Mouse (Mus musculus) lung, adult 2 months (tissue): Measurements from ENCODE around the gene Gpcpd1. TPM values are rescaled to one million over a fixed set of nuclear protein-coding genes. Genes with fewer than 3 reads are reported as not detected.
A peak's percentile ranks its signal among the peaks of the same experiment; 100 is the strongest.
"Not testable (repeated sequence)": the region's sequence is repeated elsewhere in the genome, so short reads cannot be mapped to it uniquely, and the experiment has no call there.

Experiments
- DNase-seq: peaks from one replicate; pipeline ENCODE4 v3.0.0; 2022
- H3K4me1 ChIP-seq: fragments of 200-500 bp; 2 replicates; pipeline ENCODE4 v1.6.1; 2011; ENCODE audit warnings: low read length; ENCODE audit not compliant: control insufficient read depth, insufficient read depth
- H3K4me3 ChIP-seq: fragments of 200-500 bp; replicated peaks from 2 replicates; pipeline ENCODE3; 2011; ENCODE audit warnings: low read depth, mild to moderate bottlenecking, control low read depth, low read length; ENCODE audit errors: extremely low read depth
- CTCF ChIP-seq: fragments of 200-500 bp; IDR thresholded peaks from 2 replicates; pipeline ENCODE4 v1.5.1; 2011; ENCODE audit warnings: mild to moderate bottlenecking, low read length, control low read depth; ENCODE audit not compliant: insufficient read depth
- POLR2A ChIP-seq: fragments of 200-500 bp; IDR thresholded peaks from 2 replicates; pipeline ENCODE4 v1.6.1; 2011; ENCODE audit warnings: low read depth, mild to moderate bottlenecking, control low read depth, low read length, borderline replicate concordance; ENCODE audit errors: extremely low read depth
- WGBS: fragments of 180-500 bp; shearing (Covaris S2); methylation state at CpG from one replicate; pipeline ENCODE4 v1.1.7; 2018; 5-methylcytosine and 5-hydroxymethylcytosine counted together
- polyA plus RNA-seq: library from polyadenylated mRNA; depleted of rRNA; stranded (reverse); fragments of >200 nt; gene quantifications from 2 replicates; pipeline ENCODE4 v1.2.3, GENCODE M21; 2012

The Gpcpd1 gene
- polyA plus RNA-seq, 1 experiment: 12.4 TPM

GRCm38 (mm10) chr2:132592126-132592525, 4.6 kb upstream of the Gpcpd1 start:
- no peaks in the 10 kb centered on the region for H3K4me1 ChIP-seq
- no peak overlapping the region for H3K4me3 ChIP-seq
- WGBS: 90% methylated on average over 3 of the region's 3 CpGs
- DNase-seq: no peak
- no peak for TF ChIP-seq POLR2A
- no peak for TF ChIP-seq CTCF

GRCm38 (mm10) chr2:132591579-132591978, 4.0 kb upstream of the Gpcpd1 start:
- not testable (repeated sequence) for H3K4me3 ChIP-seq, DNase-seq, H3K4me1 ChIP-seq
- 78% methylated on average over 3 of the region's 3 CpGs for WGBS

GRCm38 (mm10) chr2:132589906-132590538, 2.5 kb upstream of the Gpcpd1 start:
- H3K4me3 ChIP-seq: no peak overlapping the region
- no peak for DNase-seq

GRCm38 (mm10) chr2:132586006-132586405, 1.5 kb downstream of the Gpcpd1 start:
- TF ChIP-seq CTCF: no peak
- no peak for TF ChIP-seq POLR2A
- Histone ChIP-seq H3K4me1 (peaks cover 5% of the 10 kb centered on the region; the same call in 1 of the 2 replicates), H3K4me3 (no peak overlapping the region)
- 26% methylated on average over 3 of the region's 3 CpGs for WGBS
- no peak for DNase-seq

More at GRCm38 (mm10) chr2:132589906-132590538, 2.5 kb upstream of the Gpcpd1 start:
- TF ChIP-seq CTCF (no peak), POLR2A (no peak)
- H3K4me1 ChIP-seq: no peaks in the 10 kb centered on the region; the same call in 1 of the 2 replicates
- WGBS: 61% methylated on average over 6 of the region's 6 CpGs

GRCm38 (mm10) chr2:132584191-132584590, 3.3 kb downstream of the Gpcpd1 start:
- no peak for DNase-seq
- WGBS: 59% methylated on average over 1 of the region's 1 CpGs

GRCm38 (mm10) chr2:132583126-132583525, 4.4 kb downstream of the Gpcpd1 start:
- DNase-seq: no peak
- 78% methylated on average over 3 of the region's 3 CpGs for WGBS
- no peak for TF ChIP-seq POLR2A
- TF ChIP-seq CTCF: no peak
- H3K4me3 ChIP-seq: no peak overlapping the region
- H3K4me1 ChIP-seq: peaks cover 8% of the 10 kb centered on the region

More at GRCm38 (mm10) chr2:132584191-132584590, 3.3 kb downstream of the Gpcpd1 start:
- TF ChIP-seq CTCF (no peak), POLR2A (no peak)
- Histone ChIP-seq H3K4me3 (no peak overlapping the region), H3K4me1 (peaks cover 5% of the 10 kb centered on the region; the same call in 1 of the 2 replicates)

- 25% methylated on average over 4 of the region's 4 CpGs for WGBS
- peak; percentile 52 for DNase-seq
- H3K4me1 ChIP-seq: peaks cover 8% of the 10 kb centered on the region
- H3K4me3 ChIP-seq: no peak overlapping the region
- TF ChIP-seq CTCF: no peak
- no peak for TF ChIP-seq POLR2A
Observed at GRCm38 (mm10) chr2:132582227-132582626, 5.3 kb downstream of the Gpcpd1 start.

GRCm38 (mm10) chr2:132579689-132580088, 7.8 kb downstream of the Gpcpd1 start:
- Histone ChIP-seq H3K4me1 (peaks cover 12% of the 10 kb centered on the region), H3K4me3 (no peak overlapping the region)
- no peak for DNase-seq
- TF ChIP-seq CTCF: no peak
- no peak for TF ChIP-seq POLR2A
- WGBS: 64% methylated on average over 3 of the region's 3 CpGs

- WGBS: 93% methylated on average over 3 of the region's 3 CpGs
- DNase-seq: no peak
- TF ChIP-seq POLR2A (no peak), CTCF (no peak)
- peaks cover 12% of the 10 kb centered on the region for H3K4me1 ChIP-seq
- no peak overlapping the region for H3K4me3 ChIP-seq
Observed at GRCm38 (mm10) chr2:132578711-132579110, 8.8 kb downstream of the Gpcpd1 start.

- peak overlapping the region; percentile 63 for H3K4me3 ChIP-seq
- peak; percentile 71; the same call in 1 of the 2 replicates for TF ChIP-seq POLR2A
- no peak for TF ChIP-seq CTCF
- H3K4me1 ChIP-seq: peaks cover 12% of the 10 kb centered on the region
- WGBS: 2% methylated on average over 37 of the region's 38 CpGs
- peak; percentile 99 for DNase-seq
Observed at GRCm38 (mm10) chr2:132578059-132578458, 9.5 kb downstream of the Gpcpd1 start.
